Mouse (Mus musculus) cerebellum, adult 2 months (tissue): Measurements from ENCODE around the gene Snw1.
"Not testable (repeated sequence)": the region's sequence is repeated elsewhere in the genome, so short reads cannot be mapped to it uniquely, and the experiment has no call there.

Source experiments
- CTCF ChIP-seq: fragments of 200-500 bp; IDR thresholded peaks from 2 replicates; pipeline ENCODE4 v1.5.1; 2011; ENCODE audit warnings: low read depth, mild to moderate bottlenecking, control low read depth, low read length, moderate library complexity, borderline replicate concordance; ENCODE audit not compliant: insufficient read depth
- POLR2A ChIP-seq: fragments of 200-500 bp; IDR thresholded peaks from 2 replicates; pipeline ENCODE4 v1.6.1; 2011; ENCODE audit warnings: low read length, control low read depth, borderline replicate concordance; ENCODE audit not compliant: insufficient read depth

DNA sequence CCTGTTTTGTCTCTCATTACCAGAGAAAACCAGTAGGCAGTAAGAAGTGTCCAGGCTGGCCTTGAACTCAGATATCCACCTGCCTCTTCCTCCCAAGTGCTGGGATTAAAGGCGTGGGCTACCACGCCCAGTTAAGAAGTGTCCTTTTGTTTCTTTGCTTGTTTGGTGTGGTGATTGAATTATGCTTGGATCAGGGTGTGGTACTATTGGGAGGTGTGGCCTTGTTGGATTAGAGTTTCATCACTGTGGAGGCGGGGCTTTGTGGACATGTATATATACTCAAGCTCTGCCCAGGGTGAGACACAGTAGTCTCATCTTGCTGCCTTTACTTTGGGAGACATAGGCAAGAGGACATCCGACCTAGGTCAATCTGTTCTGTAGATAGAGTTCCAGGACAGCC is 41.9 kb upstream of the Snw1 start, which contains the start of gene Gm8300:
- TF ChIP-seq CTCF, POLR2A: not testable (repeated sequence)
